Mouse (Mus musculus) midbrain, embryonic 14.5 days (tissue): Measurements from ENCODE around the gene Dip2b. TPM values are rescaled to one million over a fixed set of nuclear protein-coding genes. Genes with fewer than 3 reads are reported as not detected.
A peak's percentile ranks its signal among the peaks of the same experiment; 100 is the strongest.

Source experiments
- ATAC-seq: fragments of 200-750 bp; cut with Nextera tagmentation; 2 replicates; pipeline ENCODE4 v1.8.0; 2017; ENCODE audit warnings: moderate number of reproducible peaks, moderate library complexity; ENCODE audit not compliant: low FRiP score, low TSS enrichment
- DNase-seq: peaks from one replicate; pipeline ENCODE4 v3.0.0-alpha.2; 2015
- H3K27ac ChIP-seq: fragments of 300-500 bp; sonication (generic); replicated peaks from 2 replicates; pipeline ENCODE4 v1.5.1; 2014; ENCODE audit warnings: mild to moderate bottlenecking, low read depth, low read length, moderate library complexity
- H3K27me3 ChIP-seq: fragments of 300-500 bp; sonication (generic); 2 replicates; pipeline ENCODE4 v1.6.1; 2014; ENCODE audit warnings: low read length, control low read depth, mixed read lengths; ENCODE audit not compliant: control insufficient read depth, insufficient read depth
- H3K36me3 ChIP-seq: fragments of 300-500 bp; sonication (generic); 2 replicates; pipeline ENCODE4 v1.6.1; 2014; ENCODE audit warnings: low read length, control low read depth; ENCODE audit not compliant: control insufficient read depth, insufficient read depth
- H3K4me1 ChIP-seq: fragments of 300-500 bp; sonication (generic); 2 replicates; pipeline ENCODE4 v1.6.1; 2014; ENCODE audit warnings: mild to moderate bottlenecking, antibody characterized with exemption, low read length, control low read depth; ENCODE audit not compliant: control insufficient read depth, insufficient read depth
- H3K4me2 ChIP-seq: fragments of 300-500 bp; sonication (generic); 2 replicates; pipeline ENCODE4 v1.6.1; 2014; ENCODE audit warnings: mild to moderate bottlenecking, low read length, moderate library complexity
- H3K4me3 ChIP-seq: fragments of 300-500 bp; sonication (generic); replicated peaks from 2 replicates; pipeline ENCODE4 v1.5.1; 2014; ENCODE audit warnings: low read depth, low read length
- H3K9ac ChIP-seq: fragments of 300-500 bp; sonication (generic); replicated peaks from 2 replicates; pipeline ENCODE4 v1.6.1; 2014; ENCODE audit warnings: mild to moderate bottlenecking, low read length, moderate library complexity
- H3K9me3 ChIP-seq: fragments of 300-500 bp; sonication (generic); 2 replicates; pipeline ENCODE4 v1.6.1; 2016; ENCODE audit warnings: low read length, control low read depth, mixed read lengths; ENCODE audit not compliant: control insufficient read depth
- WGBS: fragments of 180-500 bp; shearing (Covaris S2); extraction: QIAGEN DNeasy Blood & Tissue Kit; methylation state at CpG from one replicate; pipeline ENCODE4 v1.1.7; 2014; 5-methylcytosine and 5-hydroxymethylcytosine counted together
- polyA plus RNA-seq: library from polyadenylated mRNA; unstranded; fragments of >200 nt; fragmentation: Nextera tagmentation; extraction: Ambion mirVana; gene quantifications from 2 replicates; pipeline ENCODE4 v1.2.1, GENCODE M21; 2014

The Dip2b gene
- polyA plus RNA-seq, 1 experiment from 2014 or later = 31.1 TPM

GRCm38 (mm10) chr15:100058143-100058542 is 19.7 kb downstream of the Dip2b start:
- Histone ChIP-seq H3K4me3 (no peak overlapping the region), H3K4me2 (no peak overlapping the region), H3K27ac (no peak overlapping the region), H3K27me3 (no peaks in the 10 kb centered on the region), H3K9ac (no peak overlapping the region), H3K9me3 (no peaks in the 10 kb centered on the region), H3K36me3 (0 out of 2 replicates have a peak, but pooled peaks cover 2% of the 10 kb centered on the region), H3K4me1 (peaks cover 8% of the 10 kb centered on the region; the same call in 1 of the 2 replicates)
- WGBS = 94% methylated on average over 3 of the region's 3 CpGs
- ATAC-seq = no peak
- no peak for DNase-seq

- Histone ChIP-seq H3K9me3 (no peaks in the 10 kb centered on the region), H3K9ac (no peak overlapping the region), H3K4me1 (peaks cover 8% of the 10 kb centered on the region; the same call in 1 of the 2 replicates), H3K4me3 (no peak overlapping the region), H3K27ac (0 out of 2 replicates have a peak overlapping the region, but pooled peaks have one; percentile 8), H3K36me3 (no peaks in the 10 kb centered on the region), H3K27me3 (no peaks in the 10 kb centered on the region), H3K4me2 (no peak overlapping the region)
- DNase-seq (no peak), ATAC-seq (no peak)
- 75% methylated on average over 11 of the region's 11 CpGs for WGBS
Measured at GRCm38 (mm10) chr15:100058912-100059311, 20.4 kb downstream of the Dip2b start.

- Histone ChIP-seq H3K27me3 (no peaks in the 10 kb centered on the region), H3K36me3 (no peaks in the 10 kb centered on the region), H3K4me3 (no peak overlapping the region), H3K9ac (no peak overlapping the region), H3K9me3 (no peaks in the 10 kb centered on the region), H3K27ac (no peak overlapping the region), H3K4me2 (no peak overlapping the region), H3K4me1 (peaks cover 8% of the 10 kb centered on the region; the same call in 1 of the 2 replicates)
- ATAC-seq (no peak), DNase-seq (no peak)
- WGBS = 76% methylated on average over 7 of the region's 7 CpGs
Measured at GRCm38 (mm10) chr15:100059626-100060311, 21.3 kb downstream of the Dip2b start.

GRCm38 (mm10) chr15:100060513-100061140 is 22.2 kb downstream of the Dip2b start:
- peaks cover 8% of the 10 kb centered on the region; the same call in 1 of the 2 replicates for H3K4me1 ChIP-seq
- DNase-seq (no peak), ATAC-seq (no peak)

GRCm38 (mm10) chr15:100061377-100061776 is 22.9 kb downstream of the Dip2b start:
- H3K4me3 ChIP-seq = no peak overlapping the region
- H3K4me2 ChIP-seq = no peak overlapping the region
- DNase-seq (no peak), ATAC-seq (no peak)
- H3K4me1 ChIP-seq = peaks cover 8% of the 10 kb centered on the region; the same call in 1 of the 2 replicates
- H3K27ac ChIP-seq = no peak overlapping the region
- no peaks in the 10 kb centered on the region for H3K36me3 ChIP-seq
- no peaks in the 10 kb centered on the region for H3K9me3 ChIP-seq
- H3K9ac ChIP-seq = no peak overlapping the region
- WGBS = 95% methylated on average over 3 of the region's 3 CpGs
- no peaks in the 10 kb centered on the region for H3K27me3 ChIP-seq

More at GRCm38 (mm10) chr15:100060513-100061140, 22.2 kb downstream of the Dip2b start:
- Histone ChIP-seq H3K4me3 (no peak overlapping the region), H3K36me3 (no peaks in the 10 kb centered on the region), H3K27ac (no peak overlapping the region), H3K27me3 (no peaks in the 10 kb centered on the region), H3K4me2 (no peak overlapping the region), H3K9me3 (no peaks in the 10 kb centered on the region), H3K9ac (no peak overlapping the region)
- WGBS = 83% methylated on average over 4 of the region's 4 CpGs

GRCm38 (mm10) chr15:100063229-100063773 is 24.8 kb downstream of the Dip2b start:
- peaks cover 8% of the 10 kb centered on the region; the same call in 1 of the 2 replicates for H3K4me1 ChIP-seq
- no peak overlapping the region for H3K9ac ChIP-seq
- H3K27ac ChIP-seq = no peak overlapping the region
- no peaks in the 10 kb centered on the region for H3K27me3 ChIP-seq
- DNase-seq = no peak
- no peak for ATAC-seq
- WGBS = 92% methylated on average over 13 of the region's 13 CpGs
- no peaks in the 10 kb centered on the region for H3K36me3 ChIP-seq
- no peak overlapping the region for H3K4me3 ChIP-seq
- H3K9me3 ChIP-seq = no peaks in the 10 kb centered on the region
- no peak overlapping the region for H3K4me2 ChIP-seq

- Histone ChIP-seq H3K9ac (no peak overlapping the region), H3K4me3 (no peak overlapping the region), H3K36me3 (no peaks in the 10 kb centered on the region), H3K27ac (no peak overlapping the region), H3K4me1 (no peaks in the 10 kb centered on the region), H3K27me3 (no peaks in the 10 kb centered on the region), H3K9me3 (no peaks in the 10 kb centered on the region), H3K4me2 (no peak overlapping the region)
- ATAC-seq = no peak
- DNase-seq = no peak
- WGBS = 74% methylated on average over 9 of the region's 9 CpGs
Measured at GRCm38 (mm10) chr15:100066702-100067101, 28.2 kb downstream of the Dip2b start.

- DNase-seq (no peak), ATAC-seq (no peak)
Measured at GRCm38 (mm10) chr15:100069101-100069500, 30.6 kb downstream of the Dip2b start.

More at GRCm38 (mm10) chr15:100069101-100069500, 30.6 kb downstream of the Dip2b start:
- H3K9ac ChIP-seq = no peak overlapping the region
- H3K36me3 ChIP-seq = no peaks in the 10 kb centered on the region
- H3K4me1 ChIP-seq = peaks cover 11% of the 10 kb centered on the region
- no peak overlapping the region for H3K27ac ChIP-seq
- WGBS = 90% methylated on average over 4 of the region's 4 CpGs
- H3K4me2 ChIP-seq = no peak overlapping the region
- no peak overlapping the region for H3K4me3 ChIP-seq
- no peaks in the 10 kb centered on the region for H3K9me3 ChIP-seq
- H3K27me3 ChIP-seq = no peaks in the 10 kb centered on the region
